Mouse (Mus musculus): ENCODE results near the gene Snapc3. TPM values are rescaled to one million over a fixed set of nuclear protein-coding genes. Genes with fewer than 3 reads are reported as not detected.

Gene Snapc3
- total RNA-seq, 2 experiments from 2014 or later = 24.2 to 49.1 TPM

GRCm38 (mm10) chr4:83412060-83412459, 5.5 kb upstream of the Snapc3 start:
- ATAC-seq (replicated peaks; ENCODE audit: low FRiP score, low TSS enrichment, poor library complexity, severe bottlenecking) = no peak

- no peak for ATAC-seq (replicated peaks; ENCODE audit: low FRiP score, low TSS enrichment, poor library complexity, severe bottlenecking)
These were observed 3.2 kb upstream of the Snapc3 start for GRCm38 (mm10) chr4:83414241-83414824.

- peak; percentile 63; the same call in 1 of the 2 replicates for ATAC-seq (replicated peaks; ENCODE audit: low FRiP score, low TSS enrichment, poor library complexity, severe bottlenecking)
These were observed 279 bp downstream of the Snapc3 start for GRCm38 (mm10) chr4:83417820-83418186.

GRCm38 (mm10) chr4:83418781-83419180, 1.3 kb downstream of the Snapc3 start:
- ATAC-seq (replicated peaks; ENCODE audit: low FRiP score, low TSS enrichment, poor library complexity, severe bottlenecking) = no peak

GRCm38 (mm10) chr4:83423641-83424040, 6.1 kb downstream of the Snapc3 start:
- ATAC-seq (replicated peaks; ENCODE audit: low FRiP score, low TSS enrichment, poor library complexity, severe bottlenecking) = no peak

- no peak for ATAC-seq (replicated peaks; ENCODE audit: low FRiP score, low TSS enrichment, poor library complexity, severe bottlenecking)
These were observed 7.6 kb downstream of the Snapc3 start for GRCm38 (mm10) chr4:83425119-83425518.

GRCm38 (mm10) chr4:83427141-83427540, 9.6 kb downstream of the Snapc3 start:
- ATAC-seq (replicated peaks; ENCODE audit: low FRiP score, low TSS enrichment, poor library complexity, severe bottlenecking) = no peak

GRCm38 (mm10) chr4:83427696-83428095, 10.2 kb downstream of the Snapc3 start:
- ATAC-seq (replicated peaks; ENCODE audit: low FRiP score, low TSS enrichment, poor library complexity, severe bottlenecking) = no peak

GRCm38 (mm10) chr4:83428845-83429244, 11.3 kb downstream of the Snapc3 start:
- ATAC-seq (replicated peaks; ENCODE audit: low FRiP score, low TSS enrichment, poor library complexity, severe bottlenecking) = peak; percentile 75

GRCm38 (mm10) chr4:83431950-83432349, 14.4 kb downstream of the Snapc3 start:
- no peak for ATAC-seq (replicated peaks; ENCODE audit: low FRiP score, low TSS enrichment, poor library complexity, severe bottlenecking)

GRCm38 (mm10) chr4:83432901-83433300, 15.4 kb downstream of the Snapc3 start:
- no peak for ATAC-seq (replicated peaks; ENCODE audit: low FRiP score, low TSS enrichment, poor library complexity, severe bottlenecking)

- ATAC-seq (replicated peaks; ENCODE audit: low FRiP score, low TSS enrichment, poor library complexity, severe bottlenecking) = no peak
These were observed 18.9 kb downstream of the Snapc3 start for GRCm38 (mm10) chr4:83436375-83436774.

- ATAC-seq (replicated peaks; ENCODE audit: low FRiP score, low TSS enrichment, poor library complexity, severe bottlenecking) = no peak
These were observed 20.6 kb downstream of the Snapc3 start for GRCm38 (mm10) chr4:83438116-83438515.

GRCm38 (mm10) chr4:83439045-83439444, 21.5 kb downstream of the Snapc3 start:
- peak; percentile 96 for ATAC-seq (replicated peaks; ENCODE audit: low FRiP score, low TSS enrichment, poor library complexity, severe bottlenecking)

- no peak for ATAC-seq (replicated peaks; ENCODE audit: low FRiP score, low TSS enrichment, poor library complexity, severe bottlenecking)
These were observed 23.5 kb downstream of the Snapc3 start for GRCm38 (mm10) chr4:83441050-83441449.

- no peak for ATAC-seq (replicated peaks; ENCODE audit: low FRiP score, low TSS enrichment, poor library complexity, severe bottlenecking)
These were observed 33.3 kb downstream of the Snapc3 start for GRCm38 (mm10) chr4:83450785-83451184.

GRCm38 (mm10) chr4:83460106-83460505, 42.6 kb downstream of the Snapc3 start:
- ATAC-seq (replicated peaks; ENCODE audit: low FRiP score, low TSS enrichment, poor library complexity, severe bottlenecking) = no peak

GRCm38 (mm10) chr4:83464827-83465226, 47.3 kb downstream of the Snapc3 start:
- ATAC-seq (replicated peaks; ENCODE audit: low FRiP score, low TSS enrichment, poor library complexity, severe bottlenecking) = no peak

- no peak for ATAC-seq (replicated peaks; ENCODE audit: low FRiP score, low TSS enrichment, poor library complexity, severe bottlenecking)
These were observed 50.1 kb downstream of the Snapc3 start for GRCm38 (mm10) chr4:83467615-83468014.

- ATAC-seq (replicated peaks; ENCODE audit: low FRiP score, low TSS enrichment, poor library complexity, severe bottlenecking) = no peak
These were observed 50.7 kb downstream of the Snapc3 start for GRCm38 (mm10) chr4:83468208-83468607.

GRCm38 (mm10) chr4:83485250-83485649, 67.7 kb downstream of the Snapc3 start:
- ATAC-seq (replicated peaks; ENCODE audit: low FRiP score, low TSS enrichment, poor library complexity, severe bottlenecking) = no peak

GRCm38 (mm10) chr4:83485735-83486116, 68.2 kb downstream of the Snapc3 start:
- peak; percentile 92 for ATAC-seq (replicated peaks; ENCODE audit: low FRiP score, low TSS enrichment, poor library complexity, severe bottlenecking)
